Mouse (Mus musculus) adrenal gland, postnatal 14 days (tissue): ENCODE data around the gene Gm20517. TPM values are rescaled to one million over a fixed set of nuclear protein-coding genes. Genes with fewer than 3 reads are reported as not detected.
"Not testable (repeated sequence)": the region's sequence is repeated elsewhere in the genome, so short reads cannot be mapped to it uniquely, and the experiment has no call there.

Experiments
- DNase-seq: peaks from one replicate; pipeline ENCODE4 v3.0.0; 2021; ENCODE audit warnings: mixed read lengths
- total RNA-seq: library from RNA; stranded (reverse); gene quantifications from 2 replicates; pipeline ENCODE4 v1.2.3, GENCODE M21; 2021

The Gm20517 gene
- total RNA-seq, 1 experiment from 2014 or later: 3.0 TPM

DNA sequence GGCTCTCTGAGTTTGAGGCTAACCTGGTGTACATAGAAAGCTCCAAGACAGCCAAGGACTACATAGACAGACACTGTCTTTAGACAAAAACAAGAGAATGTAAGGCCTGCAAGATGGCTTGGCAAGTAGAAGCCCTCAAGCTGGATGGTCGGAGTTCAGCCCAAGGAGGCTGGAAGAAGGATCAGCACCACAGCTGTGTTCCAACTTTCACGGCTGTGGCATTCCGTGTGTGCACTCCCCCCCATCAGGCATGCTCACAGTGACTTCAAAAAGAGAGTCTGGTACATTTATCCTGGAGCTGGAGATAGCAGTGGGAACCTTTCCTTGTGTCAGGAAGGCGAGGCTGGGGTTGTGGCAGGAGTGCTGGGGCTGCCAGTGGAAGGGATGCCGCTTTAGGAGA, 14.6 kb downstream of the Gm20517 start:
- no peak for DNase-seq

DNA sequence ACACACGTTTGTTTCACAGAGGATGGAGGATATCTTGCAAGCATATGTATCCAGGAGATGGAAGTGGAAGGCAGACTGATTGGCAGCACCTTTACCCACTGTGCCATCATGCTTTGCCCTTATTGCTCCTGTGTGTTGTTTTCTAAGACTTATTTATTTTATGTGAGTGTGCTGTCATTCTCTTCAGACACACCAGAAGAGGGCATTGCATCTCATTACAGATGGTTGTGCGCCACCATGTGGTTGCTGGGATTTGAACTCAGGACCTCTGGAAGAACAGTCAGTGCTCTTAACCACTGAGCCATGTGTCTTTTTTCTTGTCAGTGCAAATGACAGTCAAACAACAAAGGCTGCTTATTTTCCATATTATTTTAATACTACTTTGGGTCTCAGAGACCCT, 16.4 kb downstream of the Gm20517 start:
- DNase-seq: no peak

DNA sequence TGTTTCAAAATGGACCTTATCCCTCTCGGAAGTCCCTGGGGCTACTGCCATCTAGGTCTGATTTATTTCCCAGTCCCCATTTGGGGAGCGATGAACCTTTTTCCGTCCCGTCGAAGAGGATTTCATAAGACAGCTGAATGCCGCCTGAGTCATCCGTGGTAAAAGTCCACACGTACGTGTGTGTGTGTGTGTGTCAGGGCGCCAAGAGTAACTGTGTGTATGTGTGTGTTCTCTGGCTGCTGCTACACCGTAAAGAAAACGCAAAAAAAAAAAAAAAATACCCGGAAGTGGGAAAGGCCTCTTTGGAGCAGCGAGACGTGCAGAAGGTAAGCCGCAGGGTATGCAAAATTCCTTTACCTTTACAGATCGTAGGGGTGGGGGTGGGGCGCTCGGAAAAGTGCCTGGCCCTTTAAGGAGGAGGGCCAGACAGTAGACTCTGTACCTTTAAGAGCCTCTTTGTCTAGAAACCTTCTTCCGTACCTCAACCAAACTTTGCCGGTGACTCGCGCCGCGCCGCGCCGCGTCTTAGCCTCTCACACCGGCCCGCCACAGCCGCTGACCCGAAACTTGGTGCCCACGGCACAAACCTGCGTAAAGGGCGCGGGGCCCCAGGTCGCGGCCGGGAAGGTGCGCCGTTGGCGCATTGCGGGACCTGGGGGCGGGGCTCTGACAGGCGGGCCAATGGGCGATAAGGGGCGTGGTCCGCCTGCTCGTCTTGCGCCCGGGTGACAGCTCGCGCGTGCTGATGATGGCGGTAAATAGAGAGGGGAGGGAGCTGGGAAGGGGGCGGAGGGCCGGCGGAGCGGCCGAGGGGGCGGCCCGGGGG, 17.7 kb downstream of the Gm20517 start:
- DNase-seq: peak; percentile 98

DNA sequence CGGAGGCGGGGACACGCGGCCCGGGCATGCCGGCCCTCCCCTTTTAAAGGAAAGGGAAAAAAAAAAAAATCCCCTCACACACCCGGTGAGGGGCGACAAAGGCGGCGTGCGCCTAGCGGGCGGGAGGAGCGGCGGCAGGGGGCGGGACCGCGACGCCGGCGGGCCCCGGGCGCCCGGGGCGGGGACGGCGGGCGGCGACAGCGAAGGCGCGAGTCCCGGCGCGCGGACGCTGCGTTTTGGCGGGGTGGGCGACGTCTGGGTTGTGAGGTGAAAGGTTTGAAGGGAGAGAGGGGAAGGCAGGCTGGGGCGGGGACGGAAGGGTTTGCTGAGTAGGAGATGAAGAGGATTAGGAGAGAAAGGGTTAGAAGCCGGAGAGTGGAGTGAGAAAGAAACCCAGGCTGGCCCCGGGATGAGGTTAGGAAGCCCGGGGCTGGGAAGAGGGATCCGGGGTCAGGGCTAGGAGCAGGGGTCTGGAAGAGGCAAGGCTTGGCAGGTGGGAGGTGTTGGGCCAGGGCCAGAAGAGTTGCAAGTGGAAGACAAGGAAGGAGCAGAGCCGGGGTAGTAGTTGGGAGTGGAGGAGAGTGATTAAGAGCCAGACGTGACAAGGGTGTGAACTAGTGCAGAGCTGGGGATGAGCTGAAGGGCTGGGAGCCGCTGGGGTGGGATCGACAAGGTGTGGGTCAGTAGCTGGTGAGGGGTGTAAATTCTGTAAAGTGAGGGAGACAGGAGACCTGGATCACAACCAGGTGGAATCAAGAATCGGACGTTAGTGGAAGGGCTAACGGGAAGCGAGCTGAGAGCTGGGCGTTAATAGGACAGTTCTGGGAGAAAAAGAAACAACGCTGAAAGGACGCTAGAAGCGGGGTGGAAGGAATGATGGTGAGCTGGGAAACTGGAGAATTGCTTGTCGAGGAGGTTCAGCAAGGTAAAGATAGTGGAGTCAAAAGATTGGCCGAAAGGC, 18.6 kb downstream of the Gm20517 start:
- no peak for DNase-seq

DNA sequence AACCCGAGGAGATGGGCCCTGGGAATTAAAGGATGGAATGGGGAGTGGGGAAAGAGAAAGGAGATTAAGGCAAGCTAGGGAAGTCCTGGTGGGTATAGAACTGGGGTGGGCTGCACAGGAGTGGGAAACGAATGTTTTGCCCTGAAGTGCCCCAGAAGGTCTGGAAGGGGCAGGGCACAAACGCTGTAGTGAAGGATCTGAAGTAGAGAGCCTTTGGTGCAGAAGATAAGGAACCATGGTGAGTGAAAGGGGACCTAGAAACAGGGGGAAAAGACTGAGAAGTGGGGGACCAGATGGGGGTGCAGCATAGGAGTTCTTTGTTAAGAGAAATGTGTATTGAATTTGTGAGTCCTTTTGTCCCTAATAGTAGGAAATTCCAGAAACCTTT, 19.3 kb downstream of the Gm20517 start, which contains the start of gene Usp49:
Gene Usp49, plus strand, starts transcription at position 13 of the 388 bp plus-strand sequence.
- DNase-seq: no peak

DNA sequence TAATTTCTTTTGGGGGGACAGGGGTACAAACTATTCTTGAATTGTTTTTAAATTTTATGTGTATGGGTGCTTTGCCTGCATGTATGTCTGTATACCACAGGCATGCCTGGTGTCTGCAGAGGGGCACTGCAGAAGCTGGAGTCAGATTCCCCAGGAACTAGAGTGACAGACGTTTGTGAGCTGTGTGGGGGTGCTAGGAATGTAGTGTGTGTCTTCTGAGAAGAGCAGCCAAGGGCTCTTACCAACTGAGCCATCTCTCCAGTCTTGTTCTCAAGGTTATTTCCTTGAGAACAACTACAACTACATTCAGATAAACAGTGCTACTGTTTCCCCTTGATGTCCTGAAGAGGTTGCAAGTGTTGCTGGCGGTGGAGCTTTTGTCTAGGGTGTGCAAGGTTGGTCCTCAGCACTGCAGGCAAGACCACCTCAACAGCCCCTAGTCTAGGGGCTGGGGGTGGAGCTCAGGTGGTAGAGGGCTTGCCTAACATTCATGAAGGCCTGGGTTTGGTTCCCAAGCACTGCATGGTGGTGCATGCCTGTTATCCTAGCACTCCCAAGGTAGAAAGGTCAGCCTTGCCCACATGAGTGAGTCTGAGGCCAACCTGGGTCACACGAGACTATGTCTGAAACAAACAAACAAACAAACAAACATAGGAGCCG, 20.9 kb downstream of the Gm20517 start:
- DNase-seq: no peak

DNA sequence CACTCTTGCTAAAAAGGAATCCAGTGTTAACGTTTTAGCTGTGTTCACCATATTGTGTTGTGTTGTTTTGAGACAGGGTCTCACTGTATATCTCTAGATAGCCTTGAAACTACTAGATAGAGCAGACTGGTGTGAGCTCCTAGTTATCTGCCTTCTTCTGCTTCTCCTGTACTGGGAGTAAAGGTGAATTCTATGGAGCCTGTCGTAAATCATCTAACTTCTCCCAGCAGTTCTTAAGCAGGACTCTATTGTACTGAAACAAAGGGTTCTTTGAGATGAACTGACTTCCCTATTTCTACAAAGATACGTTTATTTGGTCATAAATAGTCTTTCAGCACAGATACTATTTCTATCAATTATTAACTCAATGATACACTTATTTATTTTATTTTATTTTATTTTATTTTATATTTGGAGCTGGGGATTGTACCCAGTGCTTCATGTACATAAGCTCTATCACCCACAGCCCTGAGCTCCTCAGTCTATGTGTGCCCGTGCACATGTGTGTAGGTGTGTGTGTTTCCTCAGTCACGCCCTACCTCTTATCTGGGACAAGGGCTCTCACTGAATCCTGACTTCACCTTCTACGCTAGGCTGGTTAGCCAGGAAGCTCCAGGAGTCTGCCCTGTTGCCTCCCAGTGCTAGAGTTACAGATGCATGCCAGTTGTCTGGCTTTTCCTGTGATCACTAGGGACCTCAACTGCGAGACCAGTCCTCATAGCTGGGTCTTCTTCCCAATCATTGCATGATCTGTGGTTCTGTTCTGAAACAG, 22.8 kb downstream of the Gm20517 start:
- no peak for DNase-seq

DNA sequence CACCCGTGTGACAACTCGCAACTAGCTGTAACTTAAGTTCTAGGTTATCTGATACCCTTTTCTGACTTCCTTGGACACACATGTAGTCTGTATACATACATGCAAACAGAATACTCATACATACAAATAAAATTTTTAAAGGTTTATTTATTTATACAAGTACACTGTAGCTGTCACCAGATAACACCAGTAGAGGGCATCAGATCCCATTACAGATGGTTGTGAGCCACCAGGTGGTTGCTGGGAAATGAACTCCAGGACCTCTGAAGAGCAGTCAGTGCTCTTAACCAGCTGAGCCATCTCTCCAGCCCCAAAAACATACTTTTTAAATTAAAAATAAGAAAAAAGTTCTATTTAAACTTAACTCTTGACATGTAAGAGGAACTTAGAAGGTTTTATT, 31.6 kb downstream of the Gm20517 start:
- DNase-seq: no peak

DNA sequence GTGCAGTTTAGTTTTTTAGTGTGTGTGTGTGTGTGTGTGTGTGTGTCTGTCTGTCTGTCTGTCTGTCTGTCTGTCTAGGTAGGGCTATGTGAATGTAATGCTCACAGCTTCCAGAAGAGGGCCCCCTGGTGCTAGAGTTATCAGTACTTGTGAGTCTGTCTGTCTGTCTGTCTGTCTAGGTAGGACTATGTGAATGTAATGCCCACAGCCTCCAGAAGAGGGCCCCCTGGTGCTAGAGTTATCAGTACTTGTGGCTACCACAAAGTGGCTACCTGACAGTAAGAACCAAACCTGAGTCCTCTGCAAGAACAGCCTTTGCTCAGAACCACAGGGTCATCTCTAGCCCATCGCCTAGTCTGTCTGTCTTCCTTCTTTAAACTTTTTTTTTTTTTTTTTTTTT, 35.3 kb downstream of the Gm20517 start:
- peak; percentile 77 for DNase-seq

DNA sequence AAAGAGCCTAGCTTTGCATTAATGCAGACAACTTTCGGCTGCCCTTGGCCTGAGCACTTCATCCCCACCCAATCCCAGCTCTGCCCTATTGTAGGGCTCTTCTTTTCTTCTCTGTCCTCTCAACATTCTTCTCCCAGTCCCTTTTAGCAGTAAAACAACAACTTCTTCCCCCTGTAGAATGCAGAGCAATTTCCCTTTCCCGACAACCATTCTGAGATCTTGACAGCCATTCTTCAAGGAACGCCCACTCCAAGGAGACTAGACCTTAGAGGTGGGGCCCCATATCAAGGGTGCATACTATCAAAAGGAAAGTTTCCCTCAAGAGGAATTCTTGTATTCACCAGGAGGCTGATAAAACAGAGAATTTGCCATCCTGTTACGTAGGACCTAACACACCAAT, 37.6 kb downstream of the Gm20517 start:
- DNase-seq: no peak

DNA sequence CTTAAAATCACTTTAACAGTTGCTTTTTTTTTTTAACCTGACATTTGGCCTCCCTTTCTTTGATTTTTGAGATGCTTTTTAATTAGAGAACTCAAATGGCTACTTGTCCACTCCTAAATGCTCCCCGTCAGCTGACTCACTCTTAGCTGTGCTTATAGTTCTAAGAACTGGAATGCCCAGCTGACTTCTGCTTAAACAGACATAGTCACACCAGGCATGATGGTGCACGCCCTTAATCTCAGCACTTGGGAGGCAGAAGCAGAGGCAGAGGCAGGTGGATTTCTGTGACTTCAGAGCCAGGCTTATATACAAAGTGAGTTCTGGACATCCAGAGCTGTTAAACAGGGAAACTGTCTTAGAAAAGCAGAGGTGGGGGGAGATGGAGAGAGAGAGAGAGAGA, 40.6 kb downstream of the Gm20517 start:
- DNase-seq: no peak

DNA sequence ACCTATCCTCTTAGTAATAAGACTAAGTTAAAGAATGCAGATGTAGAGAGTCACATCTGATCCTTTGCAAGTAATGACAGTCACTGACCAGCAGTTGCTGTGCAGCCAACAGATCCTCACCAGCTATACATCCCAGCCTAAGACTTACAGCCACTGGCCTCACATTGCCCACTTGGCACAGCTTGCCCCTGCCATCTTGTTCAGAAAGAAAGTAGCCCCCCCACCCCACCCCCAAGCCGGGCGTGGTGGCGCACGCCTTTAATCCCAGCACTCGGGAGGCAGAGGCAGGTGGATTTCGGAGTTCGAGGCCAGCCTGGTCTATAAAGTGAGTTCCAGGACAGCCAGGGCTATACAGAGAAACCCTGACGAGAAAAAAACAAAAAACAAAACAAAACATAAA, 43.0 kb downstream of the Gm20517 start:
- DNase-seq: not testable (repeated sequence)

DNA sequence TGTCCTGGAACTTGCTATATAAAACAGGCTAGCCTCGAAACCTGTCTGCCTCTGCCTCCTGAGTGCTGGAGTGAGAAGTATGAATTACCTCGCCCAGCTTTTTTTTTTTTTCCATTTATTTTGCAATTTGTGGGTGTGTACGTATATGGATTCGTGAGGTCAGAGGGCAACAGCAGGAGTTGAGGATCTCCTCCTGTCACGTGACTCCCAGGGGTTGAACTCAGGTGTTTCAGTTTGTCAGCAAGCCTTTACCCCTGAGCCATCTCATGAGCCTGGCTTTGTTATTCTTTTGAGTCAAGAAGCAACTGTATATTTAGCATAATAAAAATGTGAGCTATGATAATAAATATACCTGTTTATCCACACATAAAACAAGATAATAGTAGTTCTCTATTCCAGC, 44.3 kb downstream of the Gm20517 start:
- DNase-seq: no peak

DNA sequence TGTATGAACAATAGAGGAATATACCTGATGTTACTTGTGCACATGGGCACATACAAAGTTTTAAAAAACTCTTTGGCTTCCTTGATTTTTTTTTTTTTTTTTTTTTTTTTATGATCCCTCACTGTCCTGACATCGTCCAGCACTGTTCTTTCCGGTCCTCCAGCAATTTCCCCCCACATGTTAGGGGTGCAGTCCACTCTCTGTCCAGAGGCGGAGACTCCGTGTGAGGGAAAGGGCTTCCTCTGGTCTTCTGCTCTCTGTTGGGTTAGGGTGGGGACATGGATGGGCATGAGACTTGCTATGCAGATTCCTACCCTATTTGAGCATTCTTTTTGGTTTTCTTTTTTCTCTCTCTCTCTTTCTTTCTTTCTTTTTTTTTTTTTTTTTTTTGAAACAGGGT, 46.5 kb downstream of the Gm20517 start:
- no peak for DNase-seq

DNA sequence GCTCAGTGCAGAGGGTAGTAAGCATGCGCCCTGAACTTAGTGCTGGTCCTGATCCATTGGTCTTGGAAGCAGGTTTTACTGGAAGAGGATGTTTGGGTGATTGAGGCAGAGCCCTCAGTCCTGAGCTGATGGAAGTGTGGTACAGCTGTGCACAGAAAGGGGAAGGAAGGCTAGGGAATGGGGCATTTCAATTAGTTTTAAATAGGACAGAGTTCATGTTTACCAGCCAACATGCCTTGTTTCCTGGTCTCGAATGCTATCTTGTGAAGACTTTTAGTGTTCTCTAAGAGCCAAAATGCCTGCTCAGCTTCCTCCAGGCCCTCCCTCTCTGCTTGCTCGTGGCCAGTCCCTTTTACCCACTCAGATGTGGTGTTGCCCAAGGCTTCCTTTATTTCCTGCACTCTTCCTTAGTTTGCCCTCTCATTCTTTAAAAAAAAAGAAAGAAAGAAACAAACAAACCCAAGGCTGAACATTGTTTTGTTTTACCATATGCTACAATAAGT, 47.4 kb downstream of the Gm20517 start:
- no peak for DNase-seq

DNA sequence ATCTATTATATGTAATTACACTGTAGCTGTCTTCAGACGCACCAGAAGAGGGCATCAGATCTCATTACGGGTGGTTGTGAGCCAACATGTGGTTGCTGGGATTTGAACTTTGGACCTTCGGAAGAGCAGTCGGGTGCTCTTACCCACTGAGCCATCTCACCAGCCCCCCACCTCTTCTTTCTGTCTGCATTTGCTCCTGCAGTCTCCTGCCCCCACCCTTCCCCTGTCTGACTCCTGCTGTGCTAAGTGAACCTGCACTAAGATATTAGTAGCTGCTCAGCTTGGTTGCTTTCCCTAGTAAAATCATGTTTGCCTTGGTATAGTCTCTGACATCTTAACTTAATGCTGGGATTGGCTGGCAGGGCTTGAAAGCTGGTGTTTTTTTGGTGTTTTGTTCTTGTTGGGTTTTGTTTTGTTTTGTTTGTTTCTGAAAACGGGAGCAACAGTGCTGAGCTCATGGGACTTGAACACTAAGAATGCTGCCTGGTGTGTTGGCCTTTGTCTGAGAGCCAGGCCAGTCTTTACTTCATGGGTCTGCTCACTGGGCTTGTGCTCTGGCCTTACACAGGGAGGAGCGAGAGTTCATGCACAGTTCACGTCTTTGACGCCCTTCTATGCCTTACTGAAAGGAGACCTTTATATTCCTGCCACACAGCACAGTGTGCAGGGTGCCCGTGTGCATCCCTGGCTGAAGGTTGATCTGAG, 51.8 kb downstream of the Gm20517 start:
- DNase-seq: no peak

DNA sequence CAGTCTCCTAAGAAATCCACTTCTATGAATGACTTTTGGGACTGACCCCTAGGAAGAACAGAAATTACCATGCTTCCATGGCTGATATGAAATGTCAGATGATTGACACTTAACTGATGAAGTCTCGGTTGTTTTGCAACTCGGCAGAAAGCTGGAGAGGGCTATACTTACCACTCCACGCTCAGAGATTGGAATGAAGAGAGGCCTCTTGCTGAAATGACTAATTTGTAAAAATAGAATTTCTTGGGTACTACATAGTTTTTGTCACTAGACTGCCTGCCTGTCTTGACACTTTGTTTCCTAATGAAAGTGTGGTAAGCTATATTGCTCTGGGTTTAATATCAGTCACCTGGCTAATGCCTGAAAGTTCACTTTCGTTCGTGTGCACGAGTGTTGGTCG, 53.1 kb downstream of the Gm20517 start:
- DNase-seq: no peak

DNA sequence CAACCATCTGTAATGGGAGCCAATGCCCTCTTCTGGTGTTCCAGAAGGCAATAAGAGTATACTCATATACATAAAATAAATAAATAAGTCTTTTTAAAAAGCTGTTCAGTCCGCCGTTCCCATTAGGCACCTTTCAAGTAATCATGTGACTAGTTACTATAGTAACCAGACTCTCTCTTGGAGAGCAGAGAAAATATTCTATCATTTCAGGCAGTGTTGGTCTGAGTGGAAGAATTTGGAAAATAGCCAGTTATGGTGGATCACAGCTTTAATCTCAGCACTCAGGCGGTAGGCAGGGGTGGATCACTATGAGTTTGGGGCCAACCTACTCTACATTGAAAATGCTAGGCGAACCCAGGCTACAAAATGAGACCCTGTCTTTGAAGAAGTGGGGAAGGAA, 57.8 kb downstream of the Gm20517 start:
- no peak for DNase-seq

DNA sequence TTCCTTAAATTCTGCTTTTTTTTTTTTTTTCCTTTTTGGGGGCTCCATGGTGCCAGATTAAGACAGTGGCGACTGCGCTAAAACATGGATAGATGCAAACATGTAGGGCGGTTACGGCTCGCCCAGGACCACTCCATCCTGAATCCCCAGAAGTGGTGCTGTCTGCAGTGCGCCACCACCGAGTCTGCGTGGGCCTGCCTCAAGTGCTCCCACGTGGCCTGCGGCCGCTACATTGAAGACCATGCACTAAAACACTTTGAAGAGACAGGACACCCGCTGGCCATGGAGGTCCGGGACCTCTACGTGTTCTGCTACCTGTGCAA, 60.6 kb downstream of the Gm20517 start:
- DNase-seq: no peak

DNA sequence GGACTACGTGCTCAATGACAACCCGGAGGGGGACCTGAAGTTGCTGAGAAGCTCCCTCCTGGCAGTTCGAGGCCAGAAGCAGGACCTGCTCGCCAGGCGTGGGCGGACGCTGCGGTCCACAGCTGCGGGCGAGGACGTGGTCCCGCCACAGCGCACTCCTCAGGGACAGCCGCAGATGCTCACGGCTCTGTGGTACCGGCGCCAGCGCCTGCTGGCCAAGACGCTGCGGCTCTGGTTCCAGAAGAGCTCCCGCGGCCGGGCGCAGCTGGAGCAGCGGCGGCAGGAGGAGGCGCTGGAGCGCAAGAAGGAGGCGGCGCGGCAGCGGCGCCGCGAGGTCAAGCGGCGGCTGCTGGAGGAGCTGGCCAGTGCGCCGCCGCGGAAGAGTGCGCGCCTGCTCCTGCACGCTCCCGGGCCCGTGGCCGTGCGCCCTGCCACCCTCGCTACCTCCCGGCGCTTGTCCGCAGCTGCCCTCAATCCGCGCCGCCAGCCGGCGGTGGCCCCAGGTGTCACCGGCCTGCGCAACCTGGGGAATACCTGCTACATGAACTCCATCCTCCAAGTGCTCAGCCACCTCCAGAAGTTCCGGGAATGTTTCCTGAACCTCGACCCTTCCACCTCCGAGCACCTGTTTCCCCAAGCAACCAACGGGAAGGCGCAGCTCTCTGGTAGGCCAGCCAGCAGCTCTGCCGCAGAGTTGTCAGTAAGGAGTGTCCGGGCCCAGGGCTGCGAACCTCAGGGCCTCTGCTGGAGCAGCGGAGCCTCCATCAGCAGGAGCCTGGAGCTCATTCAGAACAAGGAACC, 61.1 kb downstream of the Gm20517 start:
- DNase-seq: peak; percentile 85
